Mouse (Mus musculus) hindbrain, embryonic 10.5 days (tissue): ENCODE data around the gene Fkbp14. TPM values are rescaled to one million over a fixed set of nuclear protein-coding genes. Genes with fewer than 3 reads are reported as not detected.
A peak's percentile ranks its signal among the peaks of the same experiment; 100 is the strongest.

Experiments
- DNase-seq: peaks from one replicate; pipeline ENCODE4 v3.0.0-alpha.2; 2017; ENCODE audit warnings: low spot score
- H3K27ac ChIP-seq: fragments of 300-500 bp; sonication (generic); 2 replicates; pipeline ENCODE4 v1.5.1; 2016; ENCODE audit warnings: mild to moderate bottlenecking, moderate library complexity
- H3K27me3 ChIP-seq: fragments of 300-500 bp; sonication (generic); 2 replicates; pipeline ENCODE4 v1.6.1; 2016; ENCODE audit warnings: mild to moderate bottlenecking; ENCODE audit not compliant: poor library complexity, insufficient read depth, severe bottlenecking
- H3K36me3 ChIP-seq: fragments of 300-500 bp; sonication (generic); 2 replicates; pipeline ENCODE4 v1.6.1; 2016; ENCODE audit warnings: mild to moderate bottlenecking, moderate library complexity
- H3K4me1 ChIP-seq: fragments of 300-500 bp; sonication (generic); replicated peaks from 2 replicates; pipeline ENCODE4 v1.6.1; 2016; ENCODE audit warnings: mild to moderate bottlenecking
- H3K4me3 ChIP-seq: fragments of 300-500 bp; sonication (generic); 2 replicates; pipeline ENCODE4 v1.5.1; 2016; ENCODE audit warnings: mild to moderate bottlenecking, moderate library complexity
- H3K9me3 ChIP-seq: fragments of 300-500 bp; sonication (generic); 2 replicates; pipeline ENCODE4 v1.6.1; 2016; ENCODE audit warnings: mild to moderate bottlenecking, moderate library complexity
- WGBS: fragments of 180-500 bp; shearing (Covaris S2); methylation state at CpG from one replicate; pipeline ENCODE4 v1.1.7; 2016; 5-methylcytosine and 5-hydroxymethylcytosine counted together
- polyA plus RNA-seq: library from polyadenylated mRNA; unstranded; fragments of >200 nt; fragmentation: Nextera tagmentation; extraction: Ambion mirVana; gene quantifications from 2 replicates; pipeline ENCODE4 v1.2.1, GENCODE M21; 2016

Gene Fkbp14
- polyA plus RNA-seq, 1 experiment from 2014 or later: 9.3 TPM

- H3K4me1 ChIP-seq: peaks cover 74% of the 10 kb centered on the region
- WGBS: 16% methylated on average over 8 of the region's 8 CpGs
These were observed 42.6 kb downstream of the Fkbp14 start for GRCm38 (mm10) chr6:54554341-54555110.

GRCm38 (mm10) chr6:54553632-54554031 lies 43.5 kb downstream of the Fkbp14 start:
- DNase-seq: no peak
- Histone ChIP-seq H3K9me3 (no peaks in the 10 kb centered on the region), H3K4me1 (peaks cover 72% of the 10 kb centered on the region), H3K4me3 (no peak overlapping the region), H3K27ac (peak overlapping the region; percentile 88), H3K36me3 (no peaks in the 10 kb centered on the region), H3K27me3 (no peaks in the 10 kb centered on the region)
- 62% methylated on average over 2 of the region's 2 CpGs for WGBS

More at GRCm38 (mm10) chr6:54554341-54555110, 42.6 kb downstream of the Fkbp14 start:
- Histone ChIP-seq H3K9me3 (no peaks in the 10 kb centered on the region), H3K4me3 (no peak overlapping the region), H3K36me3 (no peaks in the 10 kb centered on the region), H3K27ac (peak overlapping the region; percentile 88), H3K27me3 (no peaks in the 10 kb centered on the region)
- peak; percentile 87 for DNase-seq

- H3K4me3 ChIP-seq: no peak overlapping the region
- H3K27me3 ChIP-seq: no peaks in the 10 kb centered on the region
- H3K36me3 ChIP-seq: peaks cover 5% of the 10 kb centered on the region; the same call in 1 of the 2 replicates
- no peak for DNase-seq
- 42% methylated on average over 9 of the region's 9 CpGs for WGBS
- H3K4me1 ChIP-seq: peaks cover 66% of the 10 kb centered on the region
- H3K9me3 ChIP-seq: no peaks in the 10 kb centered on the region
- H3K27ac ChIP-seq: peak overlapping the region; percentile 88
These were observed 44.2 kb downstream of the Fkbp14 start for GRCm38 (mm10) chr6:54552721-54553413.

DNA sequence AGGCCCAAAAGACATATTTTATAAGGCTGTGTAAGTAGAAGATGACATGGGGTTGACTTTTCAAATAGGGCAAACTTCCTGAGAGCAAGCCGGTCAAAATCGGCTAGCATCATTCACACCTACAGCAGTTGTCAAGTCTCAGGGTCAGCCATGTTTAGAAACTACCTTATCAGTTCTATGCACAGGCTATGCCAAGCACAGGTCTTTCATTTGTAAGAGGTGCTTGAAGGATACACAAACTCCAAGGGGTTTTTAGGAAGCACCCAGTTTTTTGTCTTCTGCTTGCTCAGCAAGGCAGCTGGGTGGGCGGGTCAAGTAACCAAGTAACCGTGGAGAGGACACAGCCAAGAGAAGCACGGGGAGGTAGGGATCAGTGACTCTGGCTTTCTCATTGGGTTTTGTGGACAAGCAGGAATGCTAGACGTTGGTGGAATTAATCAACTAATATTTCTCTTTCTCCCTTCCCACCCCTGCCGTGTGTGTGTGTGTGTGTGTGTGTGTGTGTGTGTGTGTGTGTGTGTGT lies 46.2 kb downstream of the Fkbp14 start:
- 63% methylated on average over 6 of the region's 7 CpGs for WGBS
- no peak for DNase-seq
- Histone ChIP-seq H3K9me3 (no peaks in the 10 kb centered on the region), H3K4me3 (no peak overlapping the region), H3K27ac (peak overlapping the region; percentile 35; the same call in 1 of the 2 replicates), H3K4me1 (peaks cover 62% of the 10 kb centered on the region), H3K27me3 (no peaks in the 10 kb centered on the region), H3K36me3 (peaks cover 7% of the 10 kb centered on the region; the same call in 1 of the 2 replicates)

DNA sequence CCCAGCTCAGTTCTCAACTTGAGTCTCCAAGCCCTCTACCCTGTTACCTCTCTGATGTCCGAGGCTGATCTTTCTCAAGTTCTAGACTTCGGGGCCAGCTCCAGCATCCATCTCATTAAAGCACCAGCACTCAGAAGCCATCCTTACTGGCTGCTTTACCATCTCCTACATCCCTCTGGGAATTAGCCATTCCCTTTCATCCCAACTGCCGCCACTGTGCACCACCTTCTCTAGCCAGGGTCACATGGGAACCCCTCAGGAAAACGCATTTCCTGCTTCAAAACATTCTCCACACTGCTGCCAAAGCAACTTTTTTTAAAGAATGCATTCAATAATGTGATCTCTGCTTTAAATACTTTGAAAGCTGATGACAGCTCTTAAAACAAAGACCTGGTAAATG lies 47.8 kb downstream of the Fkbp14 start:
- no peak for DNase-seq
- no peak overlapping the region for H3K4me3 ChIP-seq
- H3K4me1 ChIP-seq: peaks cover 46% of the 10 kb centered on the region
- H3K9me3 ChIP-seq: no peaks in the 10 kb centered on the region
- H3K27ac ChIP-seq: no peak overlapping the region
- H3K27me3 ChIP-seq: no peaks in the 10 kb centered on the region
- 65% methylated on average over 4 of the region's 4 CpGs for WGBS
- peaks cover 13% of the 10 kb centered on the region for H3K36me3 ChIP-seq

DNA sequence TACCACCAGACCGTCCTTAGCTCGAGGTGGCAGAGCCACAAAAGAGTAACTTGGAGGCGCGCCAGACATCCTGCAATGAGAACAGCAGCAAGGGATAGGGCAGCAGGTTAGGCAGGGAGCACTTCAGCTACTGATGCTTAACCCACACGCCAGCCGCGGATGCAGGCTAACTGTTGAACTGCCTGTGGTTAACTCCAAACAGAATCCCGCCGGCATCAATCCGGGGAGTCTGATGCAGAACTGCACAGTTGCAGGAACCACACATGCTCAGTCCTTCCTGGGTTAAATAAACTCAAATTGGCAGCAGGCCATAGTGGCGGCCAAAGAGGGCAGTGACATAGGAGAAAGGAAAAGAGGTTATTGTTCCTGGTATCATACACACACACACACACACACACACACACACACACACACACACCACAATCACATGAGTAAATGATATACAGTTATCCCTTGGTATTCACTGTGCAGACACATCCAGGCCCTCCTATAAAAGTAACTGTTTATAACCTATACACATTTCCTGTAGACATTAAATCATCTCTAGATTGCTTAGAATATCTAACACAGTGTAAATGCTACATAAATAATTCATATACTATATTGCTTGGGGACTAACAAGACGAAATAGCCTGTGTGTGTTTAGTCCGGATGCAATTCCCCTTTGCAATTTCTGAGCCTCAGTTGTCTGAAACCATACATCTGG lies 48.6 kb downstream of the Fkbp14 start:
- H3K9me3 ChIP-seq: peaks cover 3% of the 10 kb centered on the region; the same call in 1 of the 2 replicates
- H3K36me3 ChIP-seq: peaks cover 20% of the 10 kb centered on the region
- H3K4me3 ChIP-seq: no peak overlapping the region
- H3K4me1 ChIP-seq: peaks cover 38% of the 10 kb centered on the region
- H3K27me3 ChIP-seq: no peaks in the 10 kb centered on the region
- WGBS: 88% methylated on average over 13 of the region's 13 CpGs
- H3K27ac ChIP-seq: no peak overlapping the region
- no peak for DNase-seq

DNA sequence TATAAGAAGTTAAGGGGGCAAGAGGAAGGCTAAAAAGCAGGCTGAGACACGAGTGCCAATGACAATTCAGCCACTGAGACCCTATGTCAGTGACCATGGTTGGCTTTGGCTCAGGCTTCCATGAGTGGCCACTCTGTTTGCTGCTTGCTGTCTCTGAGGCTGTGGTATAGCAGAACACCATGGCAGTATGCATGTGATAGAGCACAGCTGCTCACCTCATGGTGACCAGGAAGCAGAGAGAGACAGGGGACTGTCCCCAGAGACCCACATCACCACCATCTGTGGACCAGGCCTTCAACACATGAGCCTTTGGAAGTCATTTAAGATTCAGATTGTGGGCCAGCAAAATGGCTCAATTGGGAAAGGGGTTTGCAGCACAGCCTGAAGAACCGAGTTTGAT lies 53.5 kb downstream of the Fkbp14 start:
- Histone ChIP-seq H3K27me3 (peaks cover 15% of the 10 kb centered on the region), H3K4me3 (no peak overlapping the region)
- 81% methylated on average over 2 of the region's 2 CpGs for WGBS

DNA sequence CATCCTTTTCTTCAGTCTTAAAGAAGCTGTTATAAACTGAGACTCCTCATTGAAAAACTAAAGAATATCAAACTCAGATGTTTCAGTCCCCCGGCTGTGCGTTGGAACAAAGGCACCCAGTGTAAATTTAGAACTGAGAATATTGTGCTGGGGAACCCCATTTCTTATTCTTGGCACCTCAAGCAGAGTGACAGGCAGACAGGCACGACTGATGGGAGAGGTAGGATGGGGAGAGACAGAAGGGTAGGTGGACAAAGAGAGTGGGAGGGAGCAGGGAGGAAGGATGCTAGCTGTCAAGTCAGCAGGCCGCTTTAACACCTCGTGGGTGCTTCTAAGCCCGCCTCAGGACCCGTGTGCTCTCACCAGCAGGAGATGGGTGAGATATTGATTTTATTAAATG lies 54.3 kb downstream of the Fkbp14 start:
- Histone ChIP-seq H3K4me3 (no peak overlapping the region), H3K27ac (no peak overlapping the region), H3K36me3 (peaks cover 19% of the 10 kb centered on the region), H3K4me1 (peaks cover 37% of the 10 kb centered on the region), H3K9me3 (peaks cover 6% of the 10 kb centered on the region; the same call in 1 of the 2 replicates), H3K27me3 (peaks cover 15% of the 10 kb centered on the region)
- no peak for DNase-seq
- WGBS: 81% methylated on average over 7 of the region's 7 CpGs

More for the DNA sequence above, 53.5 kb downstream of the Fkbp14 start:
- peaks cover 24% of the 10 kb centered on the region for H3K36me3 ChIP-seq
- no peak for DNase-seq
- no peak overlapping the region for H3K27ac ChIP-seq
- H3K4me1 ChIP-seq: peaks cover 30% of the 10 kb centered on the region
- peaks cover 6% of the 10 kb centered on the region; the same call in 1 of the 2 replicates for H3K9me3 ChIP-seq

- peaks cover 6% of the 10 kb centered on the region; the same call in 1 of the 2 replicates for H3K9me3 ChIP-seq
- 72% methylated on average over 9 of the region's 9 CpGs for WGBS
- DNase-seq: no peak
- peak overlapping the region; percentile 53 for H3K27ac ChIP-seq
- peaks cover 30% of the 10 kb centered on the region for H3K27me3 ChIP-seq
- H3K36me3 ChIP-seq: peaks cover 17% of the 10 kb centered on the region
- H3K4me3 ChIP-seq: no peak overlapping the region
- peaks cover 37% of the 10 kb centered on the region for H3K4me1 ChIP-seq
These were observed 56.7 kb downstream of the Fkbp14 start for GRCm38 (mm10) chr6:54540252-54540887.

- Histone ChIP-seq H3K27ac (peak overlapping the region; percentile 59), H3K4me3 (no peak overlapping the region), H3K27me3 (peaks cover 33% of the 10 kb centered on the region), H3K36me3 (peaks cover 12% of the 10 kb centered on the region), H3K9me3 (peaks cover 6% of the 10 kb centered on the region; the same call in 1 of the 2 replicates), H3K4me1 (peaks cover 37% of the 10 kb centered on the region)
- no peak for DNase-seq
- 75% methylated on average over 7 of the region's 7 CpGs for WGBS
These were observed 57.7 kb downstream of the Fkbp14 start for GRCm38 (mm10) chr6:54539396-54539795.

- Histone ChIP-seq H3K27ac (peak overlapping the region; percentile 59), H3K36me3 (peaks cover 8% of the 10 kb centered on the region), H3K27me3 (peaks cover 33% of the 10 kb centered on the region), H3K9me3 (peaks cover 6% of the 10 kb centered on the region; the same call in 1 of the 2 replicates), H3K4me1 (peaks cover 37% of the 10 kb centered on the region), H3K4me3 (no peak overlapping the region)
- WGBS: 13% methylated on average over 3 of the region's 3 CpGs
- peak; percentile 38 for DNase-seq
These were observed 58.3 kb downstream of the Fkbp14 start for GRCm38 (mm10) chr6:54538773-54539173.

DNA sequence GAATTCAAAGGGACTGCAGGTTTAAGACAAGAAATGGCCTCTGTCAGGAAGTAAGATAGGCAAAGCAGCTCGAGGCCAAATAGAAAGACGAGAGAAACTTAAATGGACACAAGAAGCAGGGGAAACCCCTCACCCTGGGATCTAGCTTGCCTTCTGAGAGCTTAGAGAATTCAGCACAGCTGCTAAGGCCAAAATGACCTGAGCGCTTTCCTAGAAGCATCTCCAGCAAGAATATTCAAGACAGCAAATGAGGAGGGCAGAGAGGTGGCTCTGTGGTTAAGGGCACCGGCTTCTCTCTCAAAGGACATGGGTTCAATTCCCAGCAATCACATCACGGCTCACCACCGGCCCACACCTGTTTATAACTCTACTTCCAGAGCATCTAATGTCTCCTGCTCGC lies 60.1 kb downstream of the Fkbp14 start:
- H3K4me1 ChIP-seq: peaks cover 29% of the 10 kb centered on the region
- no peak overlapping the region for H3K27ac ChIP-seq
- H3K4me3 ChIP-seq: no peak overlapping the region
- WGBS: 83% methylated on average over 7 of the region's 7 CpGs
- peaks cover 33% of the 10 kb centered on the region for H3K27me3 ChIP-seq
- DNase-seq: no peak
- no peaks in the 10 kb centered on the region for H3K9me3 ChIP-seq
- peaks cover 3% of the 10 kb centered on the region for H3K36me3 ChIP-seq
